Mouse (Mus musculus): Measurements from ENCODE around the gene Ndufb3. TPM values are rescaled to one million over a fixed set of nuclear protein-coding genes. Genes with fewer than 3 reads are reported as not detected.
"Not testable (repeated sequence)": the region's sequence is repeated elsewhere in the genome, so short reads cannot be mapped to it uniquely, and the experiment has no call there.

Gene Ndufb3
- polyA plus RNA-seq, 1 experiment from 2014 or later: 178 TPM

DNA sequence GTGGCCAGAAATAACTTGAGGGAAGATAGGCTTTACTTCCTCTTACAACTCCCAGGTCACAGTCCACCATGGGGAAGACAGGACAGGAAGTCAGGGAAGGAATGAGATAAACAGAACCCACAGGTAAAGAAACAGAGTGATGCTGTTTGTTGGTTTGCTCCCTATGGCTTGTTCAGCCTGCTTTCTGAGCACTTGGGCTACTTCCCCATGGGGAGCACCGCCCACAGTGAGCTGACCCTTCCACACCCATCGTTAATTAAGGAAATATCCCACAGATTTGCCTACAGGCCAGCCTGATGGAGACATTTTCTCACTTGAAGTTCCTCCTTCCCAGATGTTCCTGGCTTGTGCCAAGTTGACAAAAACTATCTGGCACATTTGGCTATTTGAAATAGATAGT, 42.7 kb downstream of the Ndufb3 start:
- WGBS: 89% methylated on average over 1 of the region's 2 CpGs
- ATAC-seq (ENCODE audit: low read depth); H3K27ac ChIP-seq (ENCODE audit: low read length); H3K9me3 ChIP-seq (ENCODE audit: control insufficient read depth, low read length); H3K36me3 ChIP-seq (ENCODE audit: control insufficient read depth, insufficient read depth, low read length); H3K9ac ChIP-seq (ENCODE audit: low read length); H3K4me2 ChIP-seq (ENCODE audit: low read depth, low read length); H3K4me1 ChIP-seq (replicated peaks; ENCODE audit: control insufficient read depth, insufficient read depth, low read length); H3K4me3 ChIP-seq (ENCODE audit: low read length); H3K27me3 ChIP-seq (ENCODE audit: control insufficient read depth, insufficient read depth, low read depth, low read length): not testable (repeated sequence)

Other genes with a start within 250 kb of the Ndufb3 start
- gene Bzw1, start 193.5 kb upstream of the Ndufb3 start, polyA plus RNA-seq (2015; fragmentation: Nextera tagmentation; extraction: Ambion mirVana): 299 and 329 TPM in 2 replicates
- 205 and 227 TPM in 2 replicates for gene Clk1, start 162.3 kb upstream of the Ndufb3 start, polyA plus RNA-seq (2015; fragmentation: Nextera tagmentation; extraction: Ambion mirVana)
- 37.4 and 37.8 TPM in 2 replicates for gene Nif3l1, start 141.2 kb upstream of the Ndufb3 start, polyA plus RNA-seq (2015; fragmentation: Nextera tagmentation; extraction: Ambion mirVana)
- gene Ppil3, start 140.9 kb upstream of the Ndufb3 start, polyA plus RNA-seq (2015; fragmentation: Nextera tagmentation; extraction: Ambion mirVana): 45.8 and 52.5 TPM in 2 replicates
- 24.1 and 25.7 TPM in 2 replicates for gene Orc2, start 81.3 kb upstream of the Ndufb3 start, polyA plus RNA-seq (2015; fragmentation: Nextera tagmentation; extraction: Ambion mirVana)
- gene Fam126b, start 61 bp upstream of the Ndufb3 start, polyA plus RNA-seq (2015; fragmentation: Nextera tagmentation; extraction: Ambion mirVana): 7.2 and 8.7 TPM in 2 replicates
- gene Als2cr12, start 109.6 kb downstream of the Ndufb3 start, polyA plus RNA-seq (2015; fragmentation: Nextera tagmentation; extraction: Ambion mirVana): 0.23 TPM in 1 of 2 replicates, not detected in the other
- 42.5 and 47.0 TPM in 2 replicates for gene Cflar, start 125.1 kb downstream of the Ndufb3 start, polyA plus RNA-seq (2015; fragmentation: Nextera tagmentation; extraction: Ambion mirVana)
- gene Casp8, start 209.0 kb downstream of the Ndufb3 start, polyA plus RNA-seq (2015; fragmentation: Nextera tagmentation; extraction: Ambion mirVana): 54.7 TPM in 2 replicates

All from lung, embryonic 16.5 days (tissue).